Mouse (Mus musculus): ENCODE data around the gene Hfe2.
A peak's percentile ranks its signal among the peaks of the same experiment; 100 is the strongest.

Gene Hfe2

GRCm38 (mm10) chr3:96575272-96575984 lies 50.5 kb downstream of the Hfe2 start:
- no peak for DNase-seq (ENCODE audit: low spot score)

- DNase-seq (ENCODE audit: low spot score): peak; percentile 66
Observed at GRCm38 (mm10) chr3:96576005-96576658, 51.2 kb downstream of the Hfe2 start.

- DNase-seq (ENCODE audit: low spot score): peak; percentile 91
Observed at GRCm38 (mm10) chr3:96576690-96577541, 51.9 kb downstream of the Hfe2 start, which contains the start of gene Gm16253. Gene Gm16253, plus strand, starts transcription at chr3:96576984.

- DNase-seq (ENCODE audit: low spot score): no peak
Observed at GRCm38 (mm10) chr3:96577566-96577965, 52.6 kb downstream of the Hfe2 start.

Measured in embryo, embryonic 10.5 days (tissue).